Mouse (Mus musculus): ENCODE results near the gene Col9a3.

DNA sequence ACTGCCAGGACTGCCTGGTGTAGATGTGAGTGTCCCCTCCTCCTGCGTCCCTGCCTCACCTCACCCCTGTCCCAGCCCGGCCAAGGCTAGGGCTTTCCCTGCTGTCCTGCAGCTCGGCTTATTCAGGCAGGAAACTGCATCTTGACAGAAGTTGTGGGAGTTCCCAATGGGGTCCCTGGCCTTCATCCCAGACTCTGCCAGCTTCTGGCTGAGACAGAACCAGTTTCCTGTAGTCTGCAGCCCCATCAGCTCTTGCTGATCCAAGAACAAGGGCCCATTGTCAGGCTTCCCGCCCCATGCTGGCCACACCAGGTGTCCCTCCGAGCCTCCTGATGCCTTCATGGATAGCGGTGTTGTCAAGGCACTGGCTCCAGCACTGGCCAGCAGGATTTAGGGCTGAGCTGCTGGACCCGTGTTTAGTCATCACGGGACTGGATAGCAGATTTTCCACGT is 3.0 kb downstream of the Col9a3 start:
- TF ChIP-seq CTCF (IDR thresholded peaks at IDR 0.05; ENCODE audit: extremely low read depth, insufficient read depth, insufficient read length, insufficient replicate concordance) (no peak), POLR2A (IDR thresholded peaks at IDR 0.05; ENCODE audit: low read depth, low read length) (no peak)

Data from spleen, adult 2 months (tissue).